26 mouse cellular contexts compared by ENCODE assay signal in genomic region chr7:98390486-98390885, GRCm38 (mm10). TPM values are rescaled to one million over a fixed set of nuclear protein-coding genes. Genes with fewer than 3 reads are reported as not detected.
DNase-seq lines count a peak whose midpoint lies in the region; ATAC-seq and TF ChIP-seq lines count a peak whose summit lies in the region.
"Had no signal": no experiment of that assay in that cellular context is flagged by ENCODE, and none has a peak within 500 bp of the region (broad histone marks: within the 10 kb centered on the region; RNA-seq: fewer than 3 reads in every experiment).

No protein-coding gene starts in this region.

- no peak for ATAC-seq in embryonic facial prominence, embryonic 14.5 days (ENCODE audit: low read depth)
- no peak for ATAC-seq in liver, embryonic 12.5 days
- ATAC-seq in kidney, embryonic 15.5 days (replicated peaks; ENCODE audit: low FRiP score) = no peak
- ATAC-seq: intestine, embryonic 16.5 days; liver, postnatal 0 days; midbrain, embryonic 16.5 days had no signal

- no peaks in the 10 kb centered on the region for H3K36me3 ChIP-seq in embryonic facial prominence, embryonic 14.5 days (ENCODE audit: control insufficient read depth, insufficient read depth, low read length)
- H3K36me3 ChIP-seq in embryonic facial prominence, embryonic 10.5 days (replicated peaks) = no peaks in the 10 kb centered on the region
- H3K36me3 ChIP-seq in liver, adult 2 months (ENCODE audit: control insufficient read depth, insufficient read depth, low read length) = no peaks in the 10 kb centered on the region
- H3K36me3 ChIP-seq in liver, embryonic 12.5 days = no peaks in the 10 kb centered on the region
- H3K36me3 ChIP-seq in kidney, embryonic 15.5 days = no peaks in the 10 kb centered on the region
- H3K36me3 ChIP-seq: forebrain, embryonic 12.5 days; limb, embryonic 15.5 days had no signal

- no peaks in the 10 kb centered on the region for H3K79me2 ChIP-seq in liver, adult 2 months (ENCODE audit: control insufficient read depth, insufficient read depth, low read length)

- no peak overlapping the region for H3K9ac ChIP-seq in embryonic facial prominence, embryonic 14.5 days (ENCODE audit: low read depth, low read length)
- no peak overlapping the region for H3K9ac ChIP-seq in liver, adult 2 months (ENCODE audit: low read depth, low read length)
- H3K9ac ChIP-seq in liver, embryonic 12.5 days = no peak overlapping the region
- H3K9ac ChIP-seq in kidney, embryonic 15.5 days = no peak overlapping the region
- H3K9ac ChIP-seq: forebrain, embryonic 12.5 days; limb, embryonic 15.5 days; liver, postnatal 0 days had no signal

- H3K27me3 ChIP-seq in embryonic facial prominence, embryonic 14.5 days (replicated peaks; ENCODE audit: control insufficient read depth, insufficient read depth, low read length) = no peaks in the 10 kb centered on the region
- no peaks in the 10 kb centered on the region for H3K27me3 ChIP-seq in embryonic facial prominence, embryonic 10.5 days (replicated peaks; ENCODE audit: low read depth, poor library complexity, severe bottlenecking)
- H3K27me3 ChIP-seq in liver, adult 2 months (ENCODE audit: control insufficient read depth, insufficient read depth, low read length) = no peaks in the 10 kb centered on the region
- H3K27me3 ChIP-seq in liver, embryonic 12.5 days (replicated peaks) = peaks cover 3% of the 10 kb centered on the region; the same call in 1 of the 2 replicates
- no peaks in the 10 kb centered on the region for H3K27me3 ChIP-seq in kidney, embryonic 15.5 days
- H3K27me3 ChIP-seq: forebrain, embryonic 12.5 days; limb, embryonic 15.5 days; Patski had no signal

- no peak overlapping the region for H3K4me2 ChIP-seq in embryonic facial prominence, embryonic 14.5 days (ENCODE audit: low read depth, low read length)
- no peak overlapping the region for H3K4me2 ChIP-seq in liver, embryonic 12.5 days
- no peak overlapping the region for H3K4me2 ChIP-seq in kidney, embryonic 15.5 days
- H3K4me2 ChIP-seq: forebrain, embryonic 12.5 days had no signal

- no peaks in the 10 kb centered on the region for H3K9me3 ChIP-seq in embryonic facial prominence, embryonic 14.5 days (ENCODE audit: control insufficient read depth, low read length)
- no peaks in the 10 kb centered on the region for H3K9me3 ChIP-seq in embryonic facial prominence, embryonic 10.5 days
- H3K9me3 ChIP-seq in liver, embryonic 12.5 days (replicated peaks) = no peaks in the 10 kb centered on the region
- H3K9me3 ChIP-seq in kidney, embryonic 15.5 days (replicated peaks) = no peaks in the 10 kb centered on the region
- H3K9me3 ChIP-seq: forebrain, embryonic 12.5 days; limb, embryonic 15.5 days had no signal

- no peak overlapping the region for H3K27ac ChIP-seq in embryonic facial prominence, embryonic 14.5 days (replicated peaks; ENCODE audit: low read depth, low read length)
- no peak overlapping the region for H3K27ac ChIP-seq in embryonic facial prominence, embryonic 10.5 days (replicated peaks)
- H3K27ac ChIP-seq in liver, adult 2 months (replicated peaks; ENCODE audit: insufficient read depth, low read depth, low read length) = peak overlapping the region; percentile 17; the same call in 1 of the 2 replicates
- no peak overlapping the region for H3K27ac ChIP-seq in liver, embryonic 12.5 days
- no peak overlapping the region for H3K27ac ChIP-seq in kidney, embryonic 15.5 days
- H3K27ac ChIP-seq: forebrain, embryonic 12.5 days had no signal

- no peak overlapping the region for H3K4me3 ChIP-seq in embryonic facial prominence, embryonic 14.5 days (ENCODE audit: low read depth, low read length)
- no peak overlapping the region for H3K4me3 ChIP-seq in embryonic facial prominence, embryonic 10.5 days
- no peak overlapping the region for H3K4me3 ChIP-seq in liver, adult 2 months (ENCODE audit: insufficient read depth, low read depth, low read length)
- no peak overlapping the region for H3K4me3 ChIP-seq in liver, embryonic 12.5 days
- H3K4me3 ChIP-seq in kidney, embryonic 15.5 days (replicated peaks) = no peak overlapping the region
- H3K4me3 ChIP-seq: forebrain, embryonic 12.5 days; limb, embryonic 15.5 days had no signal

- no peak for TF ChIP-seq CTCF in liver, adult 2 months (IDR thresholded peaks at IDR 0.05; ENCODE audit: low read depth, low read length)

- TF ChIP-seq POLR2A in liver, adult 2 months (IDR thresholded peaks at IDR 0.05; ENCODE audit: extremely low read depth, insufficient read depth, low read length) = no peak

- 77% methylated on average over 2 of the region's 2 CpGs for WGBS in embryonic facial prominence, embryonic 14.5 days
- WGBS in embryonic facial prominence, embryonic 10.5 days = 79% methylated on average over 2 of the region's 2 CpGs
- WGBS in liver, adult 2 months = 65% methylated on average over 2 of the region's 2 CpGs
- 50% methylated on average over 2 of the region's 2 CpGs for WGBS in liver, embryonic 12.5 days (ENCODE audit: insufficient replicate concordance)
- whole genome bisulfite sequencing in kidney, embryonic 15.5 days = 83% methylated on average over 2 of the region's 2 CpGs

- H3K4me1 ChIP-seq in embryonic facial prominence, embryonic 14.5 days (ENCODE audit: control insufficient read depth, insufficient read depth, low read length) = peaks cover 8% of the 10 kb centered on the region; the same call in 1 of the 2 replicates
- 0 out of 2 replicates have a peak, but pooled peaks cover 4% of the 10 kb centered on the region for H3K4me1 ChIP-seq in embryonic facial prominence, embryonic 10.5 days
- H3K4me1 ChIP-seq in liver, adult 2 months (ENCODE audit: control insufficient read depth, insufficient read depth, low read length) = peaks cover 49% of the 10 kb centered on the region
- no peaks in the 10 kb centered on the region for H3K4me1 ChIP-seq in liver, embryonic 12.5 days
- peaks cover 14% of the 10 kb centered on the region for H3K4me1 ChIP-seq in kidney, embryonic 15.5 days
- H3K4me1 ChIP-seq: forebrain, embryonic 12.5 days had no signal

- peak; percentile 40 for DNase-seq in embryonic facial prominence, embryonic 14.5 days (ENCODE audit: low spot score)
- no peak for DNase-seq in embryonic facial prominence, embryonic 10.5 days (ENCODE audit: low spot score)
- no peak for DNase-seq in liver, adult 2 months (ENCODE audit: extremely low read depth, low read depth, low spot score)
- DNase-seq in Muller cell, postnatal 12 days (ENCODE audit: inconsistent ontology term) = peak; percentile 79
- DNase-seq in fibroblast of lung, adult 2 months (ENCODE audit: low read depth) = peak; percentile 58
- no peak for DNase-seq in embryo, embryonic 10 days (ENCODE audit: low spot score)
- DNase-seq: cerebellum, adult 11 months; embryo, embryonic 11 days; liver, postnatal 0 days; lung, postnatal 4 days; right cerebral cortex, postnatal 14 days had no signal

RNA-seq across cellular contexts. Expression of gene Tsku, which starts 29.4 kb away (rescaled TPM):
- 23.6 and 24.7 TPM in 2 replicates for polyA plus RNA-seq in embryonic facial prominence, embryonic 14.5 days (2014; fragmentation: Nextera tagmentation; extraction: Ambion mirVana)
- 9.7 and 10.9 TPM in 2 replicates for polyA plus RNA-seq in embryonic facial prominence, embryonic 10.5 days (2016; fragmentation: Nextera tagmentation; extraction: Ambion mirVana)
- 10.1 and 15.4 TPM in 2 replicates for total RNA-seq in liver, adult 2 months (2014; rRNA removed)
- 57.1 and 103 TPM in 2 replicates for polyA plus RNA-seq in liver, adult 2 months (2012; rRNA removed)
- polyA plus RNA-seq in liver, embryonic 12.5 days (2016; fragmentation: Nextera tagmentation; extraction: Ambion mirVana) = 1.6 and 2.1 TPM in 2 replicates
- 8.7 and 10.0 TPM in 2 replicates for polyA plus RNA-seq in kidney, embryonic 15.5 days (2015; fragmentation: Nextera tagmentation; extraction: Ambion mirVana)
- total RNA-seq: hematopoietic stem cell, adult 5-6 weeks; neutrophil, adult 5-6 weeks had no signal

RNA-seq across cellular contexts. Expression of gene Gucy2d, which starts 49.7 kb away (rescaled TPM):
- 0.31 TPM in 1 of 2 replicates, not detected in the other for polyA plus RNA-seq in embryonic facial prominence, embryonic 14.5 days (2014; fragmentation: Nextera tagmentation; extraction: Ambion mirVana)
- polyA plus RNA-seq in embryonic facial prominence, embryonic 10.5 days (2016; fragmentation: Nextera tagmentation; extraction: Ambion mirVana) = not detected in 2 replicates
- total RNA-seq in liver, adult 2 months (2014; rRNA removed) = not detected in 2 replicates
- not detected in 2 replicates for polyA plus RNA-seq in liver, adult 2 months (2012; rRNA removed)
- polyA plus RNA-seq in liver, embryonic 12.5 days (2016; fragmentation: Nextera tagmentation; extraction: Ambion mirVana) = not detected in 2 replicates
- polyA plus RNA-seq in kidney, embryonic 15.5 days (2015; fragmentation: Nextera tagmentation; extraction: Ambion mirVana) = 0.10 TPM in 1 of 2 replicates, not detected in the other
- total RNA-seq: hematopoietic stem cell, adult 5-6 weeks; layer of hippocampus, postnatal 14 days; left cerebral cortex, postnatal 10 days; neutrophil, adult 5-6 weeks had no signal
- polyA plus RNA-seq: forebrain, embryonic 12.5 days; frontal cortex, adult 2 months; gonadal fat pad, adult 2 months; heart, embryonic 14.5 days; kidney, embryonic 16.5 days; limb, embryonic 15.5 days; liver, postnatal 0 days; Patski had no signal

Comparison
In these comparisons a context has a peak if more than half of its experiments do, and no peak if none do; other contexts are left out.
1. DNase-seq: peak in embryonic facial prominence, embryonic 14.5 days (single experiment), Muller cell, postnatal 12 days (single experiment) and fibroblast of lung, adult 2 months (single experiment); none in embryonic facial prominence, embryonic 10.5 days (single experiment), liver, adult 2 months (single experiment) and embryo, embryonic 10 days (single experiment).